Mouse (Mus musculus) ES-E14 (cell line): ENCODE measurements around the gene Grid2ip. TPM values are rescaled to one million over a fixed set of nuclear protein-coding genes. Genes with fewer than 3 reads are reported as not detected.

ENCODE experiments used
- DNase-seq: peaks from one replicate; pipeline ENCODE4 v3.0.0-alpha.2; 2013; ENCODE audit warnings: low read depth, low spot score
- H3K27ac ChIP-seq: 2 replicates; pipeline ENCODE4 v1.5.1; 2012; ENCODE audit warnings: low read depth, mild to moderate bottlenecking, low read length, moderate library complexity, mixed read lengths; ENCODE audit not compliant: poor library complexity, insufficient read depth, severe bottlenecking
- H3K36me3 ChIP-seq: 2 replicates; pipeline ENCODE4 v1.6.1; 2012; ENCODE audit warnings: mild to moderate bottlenecking, low read length, moderate library complexity, mixed read lengths; ENCODE audit not compliant: control insufficient read depth, poor library complexity, insufficient read depth, severe bottlenecking
- H3K4me1 ChIP-seq, 2 experiments: fragments of 150-350 bp in 1 of 2; sonication (generic) in 1 of 2; 2 replicates each; pipeline ENCODE4 v1.6.1; 2012; ENCODE audit warnings: low read length in 2 of 2, mild to moderate bottlenecking in 1 of 2, mixed read lengths in 1 of 2; ENCODE audit not compliant: control insufficient read depth in 2 of 2, insufficient read depth in 2 of 2, poor library complexity in 1 of 2
- H3K4me3 ChIP-seq, 2 experiments: fragments of 150-350 bp in 1 of 2; sonication (generic) in 1 of 2; 2 replicates each; pipeline ENCODE4 v1.5.1; 2012; ENCODE audit warnings: low read length in 2 of 2, low read depth in 1 of 2, mild to moderate bottlenecking in 1 of 2, mixed read lengths in 1 of 2; ENCODE audit not compliant: insufficient read depth in 1 of 2, poor library complexity in 1 of 2, severe bottlenecking in 1 of 2
- H3K9ac ChIP-seq: 2 replicates; pipeline ENCODE4 v1.6.1; 2012; ENCODE audit warnings: low read depth, mild to moderate bottlenecking, low read length, mixed read lengths; ENCODE audit not compliant: poor library complexity, insufficient read depth, severe bottlenecking
- H3K9me3 ChIP-seq: fragments of 150-350 bp; sonication (generic); 2 replicates; pipeline ENCODE4 v1.6.1; 2012; ENCODE audit warnings: low read depth, mild to moderate bottlenecking, low read length; ENCODE audit not compliant: control insufficient read depth, insufficient read depth
- CHD2 ChIP-seq: IDR thresholded peaks from 2 replicates; pipeline ENCODE4 v1.6.1; 2014; ENCODE audit warnings: mild to moderate bottlenecking, low read depth, low read length, inconsistent platforms
- HCFC1 ChIP-seq: IDR thresholded peaks from 2 replicates; pipeline ENCODE4 v1.6.1; 2012; ENCODE audit warnings: low read length, inconsistent platforms, borderline replicate concordance; ENCODE audit not compliant: insufficient read depth
- MAFK ChIP-seq: IDR thresholded peaks from 2 replicates; pipeline ENCODE4 v1.6.1; 2014; ENCODE audit warnings: mild to moderate bottlenecking, low read depth, low read length, inconsistent platforms; ENCODE audit not compliant: insufficient read depth
- ZC3H11A ChIP-seq: IDR thresholded peaks from 2 replicates; pipeline ENCODE4 v1.6.1; 2012; ENCODE audit warnings: low read depth, mild to moderate bottlenecking, inconsistent platforms, low read length, borderline replicate concordance
- ZNF384 ChIP-seq: IDR thresholded peaks from 2 replicates; pipeline ENCODE4 v1.6.1; 2012; ENCODE audit warnings: low read depth, low read length, inconsistent platforms
- in situ Hi-C, 2 experiments: fragments of 600-800 bp; cut with MboI; formaldehyde crosslinking; loops; one replicate each; pipeline ENCODE4 v1.15.1; 2025; ENCODE audit warnings: low sequenced_read_pairs in 2 of 2, inconsistent platforms in 1 of 2; ENCODE audit not compliant: unreplicated experiment in 2 of 2
- total RNA-seq: library from RNA; depleted of rRNA; stranded (reverse); fragments of 300-350 nt; gene quantifications from 2 replicates; pipeline ENCODE4 v1.2.3, GENCODE M21; 2012

Grid2ip gene
- total RNA-seq, 1 experiment, result 0.58 TPM

DNA sequence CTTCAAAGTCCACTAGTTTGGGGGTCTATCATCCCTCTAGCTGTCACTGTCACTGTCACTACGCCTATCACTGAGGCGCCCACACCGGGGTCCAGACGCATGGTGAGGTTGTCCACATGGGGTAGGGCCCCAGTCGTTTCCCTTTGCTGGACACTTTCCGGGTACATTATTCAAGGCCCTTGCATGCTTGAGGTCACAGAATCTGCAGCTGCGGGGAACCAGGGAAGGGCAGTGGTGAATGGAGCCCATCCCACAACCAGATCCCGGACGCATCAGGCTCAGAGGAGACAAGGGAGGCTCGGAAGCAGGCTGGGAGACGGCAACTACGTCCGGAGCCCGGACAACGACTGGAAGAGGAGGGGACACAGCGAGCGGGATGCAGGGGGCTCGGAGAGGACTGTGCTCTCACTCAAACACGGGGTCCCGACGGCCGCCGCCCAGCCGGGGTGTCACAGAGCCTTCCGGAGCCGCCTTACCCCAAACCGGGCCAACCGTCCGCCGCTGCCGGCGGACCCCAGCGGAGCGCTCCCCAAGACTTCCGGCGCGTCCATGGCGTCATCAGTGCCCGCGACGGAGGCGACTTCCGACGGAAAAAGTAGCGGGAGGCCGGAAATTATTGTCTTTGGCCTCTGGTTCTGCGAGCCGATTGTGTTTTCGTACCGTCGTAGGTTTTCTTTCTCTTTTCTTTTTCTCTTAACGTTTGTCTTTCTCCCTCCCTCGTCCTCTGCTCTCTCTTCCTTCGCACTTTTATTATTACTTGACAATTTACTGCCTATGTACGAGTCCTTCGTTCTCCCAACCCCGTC lies 28.2 kb upstream of the Grid2ip start, which contains the start of gene Zdhhc4:
Gene Zdhhc4, minus strand, starts transcription at position 567 of the 806 bp plus-strand sequence.
- Histone ChIP-seq H3K9me3 (no peaks in the 10 kb centered on the region), H3K36me3 (peaks cover 13% of the 10 kb centered on the region), H3K4me3 (peak within 1 kb of the TSS; percentile 96 to 98), H3K4me1 (peaks cover 2 to 5% of the 10 kb centered on the region in 2 experiments; a peak in 1 of 4 replicates), H3K9ac (peak within 1 kb of the TSS; percentile 94), H3K27ac (no peak within 1 kb of the TSS)
- TF ChIP-seq HCFC1, result peak; percentile 87
- TF ChIP-seq MAFK, result no peak
- peak; percentile 69 for DNase-seq
- in situ Hi-C loops, result no loop called here

DNA sequence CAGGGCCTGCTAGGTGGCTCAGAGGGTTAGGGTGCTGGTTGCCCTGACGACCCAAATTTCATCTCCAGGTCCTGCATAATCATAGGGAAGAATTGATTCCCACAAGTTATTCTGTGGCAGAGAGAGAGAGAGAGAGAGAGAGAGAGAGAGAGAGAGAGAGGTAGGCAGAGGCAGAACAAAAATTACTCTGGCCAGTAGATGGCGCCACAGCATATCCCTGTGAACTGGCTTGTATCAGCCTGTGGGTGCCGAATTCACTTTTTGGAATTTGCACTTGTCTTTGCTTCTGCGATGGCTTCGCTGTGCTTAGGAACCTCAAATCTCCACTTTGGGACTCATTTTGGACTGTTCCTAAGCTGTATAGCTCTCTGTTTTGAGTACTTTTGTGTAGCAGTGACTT lies 23.3 kb upstream of the Grid2ip start:
- DNase-seq, result peak; percentile 63
- Histone ChIP-seq H3K9me3 (no peaks in the 10 kb centered on the region), H3K9ac (no peak overlapping the region), H3K4me1 (peaks cover 2 to 5% of the 10 kb centered on the region in 2 experiments; a peak in 1 of 4 replicates), H3K27ac (no peak overlapping the region), H3K36me3 (no peaks in the 10 kb centered on the region), H3K4me3 (0 out of 4 replicates have a peak overlapping the region, but pooled peaks of 1 of the 2 experiments have one; percentile 26)
- in situ Hi-C loops, result no loop called here
- TF ChIP-seq ZC3H11A, result 0 out of 2 replicates have a peak, but pooled peaks have one; percentile 12
- no peak for TF ChIP-seq CHD2

DNA sequence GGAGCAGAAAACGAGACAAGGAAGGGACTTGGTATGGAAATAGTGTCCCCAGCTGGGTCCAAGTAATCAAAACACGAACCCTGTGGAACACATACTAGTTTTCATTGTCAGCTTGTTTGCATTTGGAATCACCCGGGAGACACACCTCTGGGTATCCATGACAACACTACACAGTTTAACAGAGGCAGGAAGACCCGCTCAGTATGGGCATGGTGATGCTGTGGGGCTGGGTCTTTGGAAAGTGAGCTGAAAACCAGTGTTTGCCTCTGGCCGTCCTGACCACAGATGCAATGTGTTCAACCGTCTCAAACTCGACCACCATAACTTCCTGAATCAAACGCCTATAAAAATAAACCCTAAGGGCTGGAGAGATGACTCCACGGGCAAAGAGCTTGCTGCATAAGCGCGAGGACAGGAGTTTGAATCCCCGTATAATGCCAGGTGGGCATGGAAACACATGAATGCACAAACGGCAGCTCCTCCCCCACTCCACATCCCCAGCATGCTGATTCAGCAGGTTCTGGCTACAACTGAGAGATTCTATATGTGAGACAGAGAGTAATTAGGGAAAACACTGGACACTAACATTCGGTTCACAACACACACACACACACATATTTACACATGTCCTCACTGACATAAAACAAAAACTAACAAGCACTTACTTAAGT lies 22.6 kb upstream of the Grid2ip start:
- H3K27ac ChIP-seq, result no peak overlapping the region
- in situ Hi-C loops, result no loop called here
- H3K4me3 ChIP-seq, result no peak overlapping the region
- no peak for DNase-seq
- TF ChIP-seq CHD2, result no peak
- TF ChIP-seq MAFK, result peak; percentile 76
- H3K4me1 ChIP-seq, result peaks cover 2 to 5% of the 10 kb centered on the region in 2 experiments; a peak in 1 of 4 replicates
- no peaks in the 10 kb centered on the region for H3K9me3 ChIP-seq
- H3K9ac ChIP-seq, result no peak overlapping the region
- H3K36me3 ChIP-seq, result no peaks in the 10 kb centered on the region

DNA sequence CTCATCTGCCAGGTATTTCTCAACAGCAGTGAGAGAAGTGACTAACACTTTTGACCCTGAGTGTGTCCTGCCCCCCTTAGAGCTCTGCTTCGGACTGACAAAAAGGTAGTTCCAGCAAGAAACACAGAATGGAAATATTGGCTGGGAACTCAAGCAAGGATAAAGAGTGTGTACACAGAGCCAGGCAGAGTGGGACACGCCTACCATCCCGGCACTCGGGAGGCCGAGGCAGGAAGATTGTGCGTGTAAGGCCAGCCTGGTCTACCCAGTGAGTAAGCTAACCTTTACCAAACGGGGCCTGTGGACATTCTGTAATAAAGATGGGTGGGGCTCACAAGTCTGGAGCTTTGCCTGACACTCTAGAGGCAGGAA lies 22.1 kb upstream of the Grid2ip start:
- H3K9ac ChIP-seq, result no peak overlapping the region
- no peak overlapping the region for H3K27ac ChIP-seq
- no peak overlapping the region for H3K4me3 ChIP-seq
- in situ Hi-C loops, result no loop called here
- TF ChIP-seq HCFC1, result no peak
- no peak for TF ChIP-seq ZC3H11A
- no peak for TF ChIP-seq ZNF384
- no peak for TF ChIP-seq CHD2
- no peak for TF ChIP-seq MAFK
- no peak for DNase-seq
- H3K36me3 ChIP-seq, result no peaks in the 10 kb centered on the region
- peaks cover 0 to 5% of the 10 kb centered on the region in 2 experiments; a peak in 1 of 4 replicates for H3K4me1 ChIP-seq
- H3K9me3 ChIP-seq, result no peaks in the 10 kb centered on the region
